Mouse (Mus musculus) limb, embryonic 12.5 days (tissue): Measurements from ENCODE around the gene Sox5. TPM values are rescaled to one million over a fixed set of nuclear protein-coding genes. Genes with fewer than 3 reads are reported as not detected.
"Not testable (repeated sequence)": the region's sequence is repeated elsewhere in the genome, so short reads cannot be mapped to it uniquely, and the experiment has no call there.

Experiments used
- ATAC-seq: fragments of 200-750 bp; cut with Nextera tagmentation; 2 replicates; pipeline ENCODE4 v1.8.0; 2017; ENCODE audit warnings: low read depth, moderate TSS enrichment; ENCODE audit not compliant: insufficient number of reproducible peaks, insufficient read depth, low FRiP score, low TSS enrichment
- H3K27ac ChIP-seq: fragments of 300-500 bp; sonication (generic); 2 replicates; pipeline ENCODE4 v1.5.1; 2016; ENCODE audit warnings: mild to moderate bottlenecking, moderate library complexity
- H3K27me3 ChIP-seq: fragments of 300-500 bp; sonication (generic); 2 replicates; pipeline ENCODE4 v1.6.1; 2016; ENCODE audit warnings: mild to moderate bottlenecking, moderate library complexity
- H3K36me3 ChIP-seq: fragments of 300-500 bp; sonication (generic); 2 replicates; pipeline ENCODE4 v1.6.1; 2016; ENCODE audit warnings: mild to moderate bottlenecking, moderate library complexity
- H3K4me1 ChIP-seq: fragments of 300-500 bp; sonication (generic); replicated peaks from 2 replicates; pipeline ENCODE4 v1.6.1; 2016
- H3K4me2 ChIP-seq: fragments of 300-500 bp; sonication (generic); 2 replicates; pipeline ENCODE4 v1.6.1; 2016; ENCODE audit warnings: mild to moderate bottlenecking, moderate library complexity
- H3K4me3 ChIP-seq: fragments of 300-500 bp; sonication (generic); replicated peaks from 2 replicates; pipeline ENCODE4 v1.5.1; 2016; ENCODE audit warnings: mild to moderate bottlenecking
- H3K9ac ChIP-seq: fragments of 300-500 bp; sonication (generic); replicated peaks from 2 replicates; pipeline ENCODE4 v1.6.1; 2016; ENCODE audit warnings: mild to moderate bottlenecking, moderate library complexity
- H3K9me3 ChIP-seq: fragments of 300-500 bp; sonication (generic); 2 replicates; pipeline ENCODE4 v1.6.1; 2016; ENCODE audit warnings: mild to moderate bottlenecking, moderate library complexity
- WGBS: fragments of 180-500 bp; shearing (Covaris S2); methylation state at CpG from one replicate; pipeline ENCODE4 v1.1.7; 2016; 5-methylcytosine and 5-hydroxymethylcytosine counted together
- polyA plus RNA-seq: library from polyadenylated mRNA; unstranded; fragments of >200 nt; fragmentation: Nextera tagmentation; extraction: Ambion mirVana; gene quantifications from 2 replicates; pipeline ENCODE4 v1.2.1, GENCODE M21; 2016

The Sox5 gene
- polyA plus RNA-seq, 1 experiment from 2014 or later, result 96.1 TPM

- Histone ChIP-seq H3K4me2 (peak overlapping the region; percentile 59), H3K27ac (no peak overlapping the region), H3K4me1 (peaks cover 54% of the 10 kb centered on the region), H3K9me3 (no peaks in the 10 kb centered on the region), H3K4me3 (peak overlapping the region; percentile 8), H3K36me3 (no peaks in the 10 kb centered on the region), H3K9ac (peak overlapping the region; percentile 38; the same call in 1 of the 2 replicates), H3K27me3 (no peaks in the 10 kb centered on the region)
- ATAC-seq, result no peak
- 45% methylated on average over 8 of the region's 8 CpGs for WGBS
Measured at GRCm38 (mm10) chr6:144203970-144204369, 577.8 kb downstream of the Sox5 start.

GRCm38 (mm10) chr6:144203013-144203412, 578.8 kb downstream of the Sox5 start:
- no peaks in the 10 kb centered on the region for H3K9me3 ChIP-seq
- H3K27ac ChIP-seq, result peak overlapping the region; percentile 53; the same call in 1 of the 2 replicates
- 0 out of 2 replicates have a peak overlapping the region, but pooled peaks have one; percentile 31 for H3K9ac ChIP-seq

GRCm38 (mm10) chr6:144201402-144202040, 580.3 kb downstream of the Sox5 start:
- no peak overlapping the region for H3K27ac ChIP-seq
- 79% methylated on average over 5 of the region's 5 CpGs for whole genome bisulfite sequencing
- H3K4me2 ChIP-seq, result no peak overlapping the region
- no peak for ATAC-seq
- peaks cover 58% of the 10 kb centered on the region for H3K4me1 ChIP-seq
- no peaks in the 10 kb centered on the region for H3K9me3 ChIP-seq
- no peak overlapping the region for H3K4me3 ChIP-seq
- H3K36me3 ChIP-seq, result no peaks in the 10 kb centered on the region
- no peak overlapping the region for H3K9ac ChIP-seq
- no peaks in the 10 kb centered on the region for H3K27me3 ChIP-seq

More at GRCm38 (mm10) chr6:144203013-144203412, 578.8 kb downstream of the Sox5 start:
- Histone ChIP-seq H3K4me1 (peaks cover 54% of the 10 kb centered on the region), H3K4me3 (peak overlapping the region; percentile 21), H3K36me3 (no peaks in the 10 kb centered on the region), H3K27me3 (no peaks in the 10 kb centered on the region), H3K4me2 (peak overlapping the region; percentile 59)
- ATAC-seq, result no peak
- 49% methylated on average over 12 of the region's 12 CpGs for WGBS

GRCm38 (mm10) chr6:144197209-144198119, 584.3 kb downstream of the Sox5 start:
- no peak overlapping the region for H3K4me3 ChIP-seq
- peaks cover 28% of the 10 kb centered on the region for H3K4me1 ChIP-seq
- ATAC-seq, result no peak
- H3K4me2 ChIP-seq, result no peak overlapping the region
- no peak overlapping the region for H3K27ac ChIP-seq
- no peaks in the 10 kb centered on the region for H3K27me3 ChIP-seq
- H3K9me3 ChIP-seq, result no peaks in the 10 kb centered on the region
- H3K9ac ChIP-seq, result no peak overlapping the region
- peaks cover 2% of the 10 kb centered on the region; the same call in 1 of the 2 replicates for H3K36me3 ChIP-seq
- WGBS, result 68% methylated on average over 16 of the region's 16 CpGs

GRCm38 (mm10) chr6:144195934-144196333, 585.8 kb downstream of the Sox5 start:
- H3K4me2 ChIP-seq, result no peak overlapping the region
- H3K9me3 ChIP-seq, result peaks cover 8% of the 10 kb centered on the region; the same call in 1 of the 2 replicates
- H3K36me3 ChIP-seq, result peaks cover 17% of the 10 kb centered on the region; the same call in 1 of the 2 replicates
- no peak overlapping the region for H3K4me3 ChIP-seq
- no peak for ATAC-seq
- peaks cover 17% of the 10 kb centered on the region for H3K4me1 ChIP-seq
- WGBS, result 91% methylated on average over 14 of the region's 14 CpGs
- no peaks in the 10 kb centered on the region for H3K27me3 ChIP-seq
- no peak overlapping the region for H3K9ac ChIP-seq
- H3K27ac ChIP-seq, result no peak overlapping the region

GRCm38 (mm10) chr6:144183087-144183486, 598.7 kb downstream of the Sox5 start:
- no peaks in the 10 kb centered on the region for H3K9me3 ChIP-seq
- peaks cover 12% of the 10 kb centered on the region; the same call in 1 of the 2 replicates for H3K36me3 ChIP-seq
- 95% methylated on average over 3 of the region's 3 CpGs for WGBS
- no peaks in the 10 kb centered on the region for H3K27me3 ChIP-seq
- no peak overlapping the region for H3K4me3 ChIP-seq
- no peak for ATAC-seq
- H3K9ac ChIP-seq, result no peak overlapping the region
- no peak overlapping the region for H3K4me2 ChIP-seq
- peaks cover 32% of the 10 kb centered on the region for H3K4me1 ChIP-seq
- no peak overlapping the region for H3K27ac ChIP-seq

GRCm38 (mm10) chr6:144182429-144182828, 599.3 kb downstream of the Sox5 start:
- WGBS, result 94% methylated on average over 13 of the region's 13 CpGs

GRCm38 (mm10) chr6:144181083-144181866, 600.5 kb downstream of the Sox5 start:
- Histone ChIP-seq H3K4me1 (peaks cover 32% of the 10 kb centered on the region), H3K27ac (peak overlapping the region; percentile 78), H3K4me2 (peak overlapping the region; percentile 50), H3K9me3 (no peaks in the 10 kb centered on the region), H3K9ac (peak overlapping the region; percentile 38; the same call in 1 of the 2 replicates), H3K4me3 (peak overlapping the region; percentile 17; the same call in 1 of the 2 replicates), H3K36me3 (peaks cover 7% of the 10 kb centered on the region; the same call in 1 of the 2 replicates), H3K27me3 (no peaks in the 10 kb centered on the region)
- 35% methylated on average over 12 of the region's 12 CpGs for WGBS
- ATAC-seq, result no peak

More at GRCm38 (mm10) chr6:144182429-144182828, 599.3 kb downstream of the Sox5 start:
- H3K27me3 ChIP-seq, H3K9me3 ChIP-seq, ATAC-seq, H3K27ac ChIP-seq, H3K9ac ChIP-seq, H3K4me3 ChIP-seq, H3K36me3 ChIP-seq, H3K4me2 ChIP-seq: not testable (repeated sequence)
- H3K4me1 ChIP-seq, result peaks cover 32% of the 10 kb centered on the region

- 40% methylated on average over 3 of the region's 3 CpGs for WGBS
- Histone ChIP-seq H3K36me3 (peaks cover 7% of the 10 kb centered on the region; the same call in 1 of the 2 replicates), H3K9me3 (no peaks in the 10 kb centered on the region), H3K4me1 (peaks cover 46% of the 10 kb centered on the region), H3K27ac (no peak overlapping the region), H3K4me3 (no peak overlapping the region), H3K9ac (no peak overlapping the region), H3K4me2 (no peak overlapping the region), H3K27me3 (no peaks in the 10 kb centered on the region)
- ATAC-seq, result no peak
Measured at GRCm38 (mm10) chr6:144179111-144179510, 602.7 kb downstream of the Sox5 start.

GRCm38 (mm10) chr6:144176674-144177073, 605.1 kb downstream of the Sox5 start:
- Histone ChIP-seq H3K36me3 (no peaks in the 10 kb centered on the region), H3K27ac (no peak overlapping the region), H3K4me1 (peaks cover 42% of the 10 kb centered on the region), H3K4me3 (no peak overlapping the region), H3K9me3 (no peaks in the 10 kb centered on the region), H3K4me2 (no peak overlapping the region), H3K9ac (no peak overlapping the region), H3K27me3 (no peaks in the 10 kb centered on the region)
- WGBS, result 84% methylated on average over 5 of the region's 5 CpGs
- ATAC-seq, result no peak
